Comparison of ENCODE assay signal across 8 mouse cellular contexts in genomic region chr4:95054336-95054735, GRCm38 (mm10). TPM values are rescaled to one million over a fixed set of nuclear protein-coding genes. Genes with fewer than 3 reads are reported as not detected.
A peak's percentile ranks its signal among the peaks of the same experiment; 100 is the strongest.
DNase-seq lines count a peak whose midpoint lies in the region; ATAC-seq and TF ChIP-seq lines count a peak whose summit lies in the region.

No protein-coding gene starts in this region.

- intact Hi-C loops in heart, postnatal 10 days (cut with DNase I), result loop anchor here (1.0 to 5.0 kb wide), 6 partner anchors 107 to 688 kb away; no protein-coding TSS in a partner anchor
- intact Hi-C loops in left cerebral cortex, postnatal 10 days (cut with DNase I), result loop anchor here (5.0 to 10.0 kb wide), 3 partner anchors 108 to 690 kb away; partner anchors contain the start of gene Fggy
- intact Hi-C loops in gastrocnemius, postnatal 36 days (cut with DNase I), result loop anchor here (5.0 kb wide), 3 partner anchors 238 to 428 kb away; no protein-coding TSS in a partner anchor

- ATAC-seq in heart, embryonic 13.5 days (ENCODE audit: extremely low read depth, insufficient number of reproducible peaks, low FRiP score, low TSS enrichment), result no peak
- ATAC-seq in forebrain, embryonic 15.5 days (replicated peaks), result no peak

- H3K4me1 ChIP-seq in heart, embryonic 13.5 days, result peaks cover 15% of the 10 kb centered on the region
- peaks cover 0 to 13% of the 10 kb centered on the region in 2 experiments; a peak in 2 of 4 replicates for H3K4me1 ChIP-seq in CH12.LX (ENCODE audit: control insufficient read depth in 1 of 2, insufficient read depth in 2 of 2)
- H3K4me1 ChIP-seq in forebrain, embryonic 15.5 days, result peaks cover 22% of the 10 kb centered on the region

- TF ChIP-seq CTCF in CH12.LX (conservative IDR thresholded peaks at IDR 0.05 in 1 of 2, IDR thresholded peaks at IDR 0.05 in 1 of 2; ENCODE audit: low read depth in 2 of 2, low read length in 2 of 2), result no peak

- peak overlapping the region; percentile 90 for H3K4me2 ChIP-seq in heart, embryonic 13.5 days
- 0 out of 2 replicates have a peak overlapping the region, but pooled peaks have one; percentile 25 for H3K4me2 ChIP-seq in CH12.LX (ENCODE audit: insufficient read depth, low read depth, poor library complexity, severe bottlenecking)
- peak overlapping the region; percentile 97; the same call in 1 of the 2 replicates for H3K4me2 ChIP-seq in forebrain, embryonic 15.5 days (replicated peaks)

- in situ Hi-C loops in CH12.LX (cut with MboI; ENCODE audit: low pct_ligation_motif_present, low pct_unique_long_range_greater_than_20kb, low sequenced_read_pairs), result loop anchor here (5.0 to 25.0 kb wide), 4 partner anchors 110 to 813 kb away; partner anchors contain the start of gene Fggy

- no peaks in the 10 kb centered on the region for H3K27me3 ChIP-seq in heart, embryonic 13.5 days (replicated peaks)
- H3K27me3 ChIP-seq in CH12.LX (replicated peaks), result no peaks in the 10 kb centered on the region
- no peaks in the 10 kb centered on the region for H3K27me3 ChIP-seq in forebrain, embryonic 15.5 days

- H3K36me3 ChIP-seq in heart, embryonic 13.5 days, result no peaks in the 10 kb centered on the region
- H3K36me3 ChIP-seq in CH12.LX (replicated peaks in 1 of 2; ENCODE audit: control insufficient read depth in 1 of 2, insufficient read depth in 1 of 2, low read length in 1 of 2), result peaks cover 0 to 6% of the 10 kb centered on the region in 2 experiments
- H3K36me3 ChIP-seq in forebrain, embryonic 15.5 days, result no peaks in the 10 kb centered on the region
- H3K36me3 ChIP-seq in macrophage (ENCODE audit: inconsistent target), result no peaks in the 10 kb centered on the region

- H3K79me2 ChIP-seq in CH12.LX (replicated peaks; ENCODE audit: control insufficient read depth, extremely low read depth, insufficient read depth, poor library complexity, severe bottlenecking) (peaks cover 18% of the 10 kb centered on the region), macrophage (ENCODE audit: inconsistent target) (peaks cover 24% of the 10 kb centered on the region)

- no peak for DNase-seq in heart, postnatal 10 days
- DNase-seq in CH12.LX (ENCODE audit: extremely low read depth), result no peak
- DNase-seq in left cerebral cortex, postnatal 10 days (ENCODE audit: extremely low spot score in 1 of 2, low spot score in 2 of 2), result no peak
- DNase-seq in gastrocnemius, postnatal 36 days, result no peak
- no peak for DNase-seq in retina, embryonic 14.5 days (ENCODE audit: low spot score)

- no peak for TF ChIP-seq EP300 in CH12.LX (IDR thresholded peaks at IDR 0.05; ENCODE audit: low read length)

- TF ChIP-seq RAD21 in CH12.LX (IDR thresholded peaks at IDR 0.05; ENCODE audit: low read depth, low read length), result no peak

- TF ChIP-seq POLR2A in CH12.LX (IDR thresholded peaks at IDR 0.05; ENCODE audit: low read depth, low read length), result no peak

- peak overlapping the region; percentile 100; the same call in 1 of the 2 replicates for H3K27ac ChIP-seq in heart, embryonic 13.5 days (replicated peaks)
- no peak overlapping the region for H3K27ac ChIP-seq in CH12.LX (ENCODE audit: insufficient read depth, low read depth)
- H3K27ac ChIP-seq in forebrain, embryonic 15.5 days (replicated peaks), result peak overlapping the region; percentile 97; the same call in 1 of the 2 replicates
- H3K27ac ChIP-seq in macrophage, result peak overlapping the region; percentile 99

- WGBS in heart, embryonic 13.5 days, result 55% methylated on average over 4 of the region's 4 CpGs
- WGBS in forebrain, embryonic 15.5 days, result 47% methylated on average over 4 of the region's 4 CpGs
- WGBS in macrophage (ENCODE audit: missing documents), result 11% methylated on average over 4 of the region's 4 CpGs

- peak overlapping the region; percentile 78; the same call in 1 of the 2 replicates for H3K4me3 ChIP-seq in heart, embryonic 13.5 days
- no peak overlapping the region for H3K4me3 ChIP-seq in CH12.LX (replicated peaks in 1 of 3; ENCODE audit: low read depth in 2 of 3, low read length in 2 of 3, poor library complexity in 1 of 3)
- H3K4me3 ChIP-seq in forebrain, embryonic 15.5 days, result no peak overlapping the region
- H3K4me3 ChIP-seq in macrophage (ENCODE audit: inconsistent target), result no peak overlapping the region

- dilution Hi-C loops in CH12.LX (cut with MboI; ENCODE audit: extremely low pct_ligation_motif_present, extremely low pct_unique_long_range_greater_than_20kb, low sequenced_read_pairs), result no loop called here

- H3K9ac ChIP-seq in heart, embryonic 13.5 days, result peak overlapping the region; percentile 65
- H3K9ac ChIP-seq in CH12.LX (ENCODE audit: insufficient read depth, low read depth), result no peak overlapping the region
- H3K9ac ChIP-seq in forebrain, embryonic 15.5 days (replicated peaks), result no peak overlapping the region

- no peaks in the 10 kb centered on the region for H3K9me3 ChIP-seq in heart, embryonic 13.5 days
- no peaks in the 10 kb centered on the region for H3K9me3 ChIP-seq in CH12.LX (replicated peaks; ENCODE audit: low read length)
- no peaks in the 10 kb centered on the region for H3K9me3 ChIP-seq in forebrain, embryonic 15.5 days

TF ChIP-seq in CH12.LX, 34 proteins besides CTCF, POLR2A, EP300 and RAD21:
- no peak for TF ChIP-seq BHLHE40 (IDR thresholded peaks at IDR 0.05; ENCODE audit: low read depth, low read length)
- no peak for TF ChIP-seq TCF12 (IDR thresholded peaks at IDR 0.05; ENCODE audit: low read depth, low read length)
- no peak for TF ChIP-seq ZC3H11A (IDR thresholded peaks at IDR 0.05; ENCODE audit: low read depth, low read length)
- no peak for TF ChIP-seq POLR2AphosphoS2 (IDR thresholded peaks at IDR 0.05; ENCODE audit: low read depth, low read length)
- TF ChIP-seq USF2 (conservative IDR thresholded peaks at IDR 0.05; ENCODE audit: low read depth, low read length), result no peak
- no peak for TF ChIP-seq ZMIZ1 (IDR thresholded peaks at IDR 0.05; ENCODE audit: low read depth, low read length)
- TF ChIP-seq MXI1 (IDR thresholded peaks at IDR 0.05; ENCODE audit: low read depth, low read length), result no peak

RNA-seq across cellular contexts. Expression of gene Jun, which starts 2.3 kb away (rescaled TPM):
- 67.7 and 72.3 TPM in 2 replicates for polyA plus RNA-seq in heart, embryonic 13.5 days (2015; fragmentation: Nextera tagmentation; extraction: Ambion mirVana)
- 10 to 100 TPM; 58.9 to 65.6 TPM for total RNA-seq in heart, postnatal 10 days (2021)
- total RNA-seq in CH12.LX (2012; rRNA removed) (14.4 and 15.0 TPM in 2 replicates), CH12.LX (2014; rRNA removed) (6.1 and 7.2 TPM in 2 replicates)
- polyA plus RNA-seq in CH12.LX (2012; ENCODE audit: insufficient read length, low read depth) (10.4 and 11.1 TPM in 2 replicates), macrophage (2018) (85.3 to 155 TPM (median 144 TPM) in 3 replicates)
- polyA plus RNA-seq in forebrain, embryonic 15.5 days (2015; fragmentation: Nextera tagmentation; extraction: Ambion mirVana), result 80.2 and 85.5 TPM in 2 replicates
- 100 to 1,000 TPM in 10 of 26 experiments, 10 to 100 TPM in 16; 17.6 to 414 (median 78.5) TPM for total RNA-seq in macrophage (2018; cell fraction: chromatin; rRNA removed)
- 100 to 1,000 TPM in 18 of 26 experiments, 10 to 100 TPM in 8; 46.1 to 671 (median 174) TPM for total RNA-seq in macrophage (2018; cell fraction: cytosol; rRNA removed)
- 100 to 1,000 TPM in 24 of 26 experiments, 10 to 100 TPM in 2; 58.0 to 810 (median 256) TPM for total RNA-seq in macrophage (2018; cell fraction: nucleus; rRNA removed)
- 10 to 100 TPM; 38.0 to 39.8 TPM for total RNA-seq in left cerebral cortex, postnatal 10 days (2021)
- total RNA-seq in gastrocnemius, postnatal 36 days (2021), result 10 to 100 TPM; 66.8 to 95.2 TPM

Comparison
In these comparisons a context has a peak if more than half of its experiments do, and no peak if none do; other contexts are left out.
1. H3K4me2 ChIP-seq: peak in every context shown above with its lines; median percentile 97 in forebrain, embryonic 15.5 days; 90 in heart, embryonic 13.5 days; 25 in CH12.LX.